Mouse (Mus musculus): ENCODE measurements at regions not wholly inside any gene's neighbourhood (a gene's known extent, or its start where the extent isn't known, plus 50 kb on each side); places are given as distances from the start of the nearest gene placed in this dataset.

DNA sequence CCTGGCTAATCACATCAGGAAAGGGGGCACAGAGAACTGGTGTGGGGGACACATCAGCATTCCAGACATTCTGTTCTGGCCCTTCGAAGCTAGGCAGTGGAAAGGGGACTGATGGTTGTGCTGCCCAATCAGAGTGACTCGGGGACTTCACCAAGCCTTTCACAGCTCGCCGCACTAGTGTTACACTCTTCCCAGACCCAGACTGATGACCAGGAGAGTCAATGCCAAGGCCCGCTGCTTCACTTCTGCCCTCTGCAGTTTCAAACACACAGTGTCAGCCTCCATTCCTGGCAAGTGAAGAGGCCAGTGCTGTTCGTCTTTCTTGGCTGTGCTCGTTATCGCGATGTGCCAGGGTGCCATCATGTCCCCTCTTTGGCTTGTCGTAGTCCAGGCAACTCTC, 121.7 kb upstream of the Gm10181 start:
- H3K4me2 ChIP-seq (ENCODE audit: low read depth, severe bottlenecking) = no peak overlapping the region
- no peak overlapping the region for H3K9ac ChIP-seq (ENCODE audit: low read length)
- no peak overlapping the region for H3K4me3 ChIP-seq (ENCODE audit: low read depth, low read length)
- no peaks in the 10 kb centered on the region for H3K4me1 ChIP-seq (ENCODE audit: control insufficient read depth, insufficient read depth, low read length)
- no peak for DNase-seq (ENCODE audit: low spot score)
- no peak overlapping the region for H3K27ac ChIP-seq (replicated peaks; ENCODE audit: low read depth, low read length)
- 67% methylated on average over 10 of the region's 10 CpGs for whole genome bisulfite sequencing
- ATAC-seq (ENCODE audit: insufficient number of reproducible peaks, low FRiP score, low TSS enrichment, low read depth) = no peak
- no peaks in the 10 kb centered on the region for H3K36me3 ChIP-seq (ENCODE audit: control insufficient read depth, insufficient read depth, low read length)
- H3K9me3 ChIP-seq (ENCODE audit: control insufficient read depth, low read length) = no peaks in the 10 kb centered on the region
- H3K27me3 ChIP-seq (ENCODE audit: control insufficient read depth, insufficient read depth, low read length) = no peaks in the 10 kb centered on the region

DNA sequence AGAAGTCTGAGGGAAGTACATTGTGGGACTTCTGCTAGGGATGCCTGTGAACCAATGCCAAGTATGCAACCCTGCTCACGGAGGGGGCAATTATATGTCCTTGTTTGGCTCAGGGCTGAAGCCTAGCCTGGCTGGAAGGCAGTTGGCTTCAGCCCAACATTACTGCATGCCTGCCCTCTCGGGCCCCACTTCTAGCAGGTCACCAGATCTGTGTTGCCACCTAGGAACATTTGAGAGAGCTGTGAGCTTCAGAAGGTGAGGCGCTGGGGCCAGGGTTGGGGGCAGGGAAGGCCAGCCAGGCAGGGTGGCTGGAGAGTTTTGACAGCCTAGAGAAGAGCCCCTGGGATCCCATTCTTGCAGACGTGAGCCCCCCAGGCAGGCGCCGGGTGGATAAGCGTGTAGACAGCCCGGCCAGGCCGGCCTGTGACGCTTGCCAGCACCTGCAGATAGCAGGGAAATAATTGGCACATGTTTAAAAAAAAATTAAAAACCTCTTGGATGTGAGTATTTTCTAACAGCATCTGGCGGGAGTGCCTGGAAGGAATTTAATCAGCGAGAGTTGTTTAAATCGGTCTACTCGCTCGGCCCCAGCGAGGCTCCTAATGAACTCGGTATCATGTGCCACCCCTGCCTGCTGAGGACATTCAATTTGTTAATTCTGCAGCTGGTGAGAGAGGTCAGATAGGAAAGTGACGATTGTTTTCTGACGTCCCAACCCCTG, 115.0 kb upstream of the Gm10181 start:
- H3K27me3 ChIP-seq (ENCODE audit: control insufficient read depth, insufficient read depth, low read length) = no peaks in the 10 kb centered on the region
- peak overlapping the region; percentile 48 for H3K4me2 ChIP-seq (ENCODE audit: low read depth, severe bottlenecking)
- DNase-seq (ENCODE audit: low spot score) (peak; percentile 44), ATAC-seq (ENCODE audit: insufficient number of reproducible peaks, low FRiP score, low TSS enrichment, low read depth) (peak; percentile 54)
- no peak overlapping the region; the same call in 1 of the 2 replicates for H3K9ac ChIP-seq (ENCODE audit: low read length)
- 4% methylated on average over 19 of the region's 19 CpGs for WGBS
- H3K4me1 ChIP-seq (ENCODE audit: control insufficient read depth, insufficient read depth, low read length) = peaks cover 5% of the 10 kb centered on the region; the same call in 1 of the 2 replicates
- H3K36me3 ChIP-seq (ENCODE audit: control insufficient read depth, insufficient read depth, low read length) = no peaks in the 10 kb centered on the region
- no peaks in the 10 kb centered on the region for H3K9me3 ChIP-seq (ENCODE audit: control insufficient read depth, low read length)
- H3K4me3 ChIP-seq (ENCODE audit: low read depth, low read length) = no peak overlapping the region; the same call in 1 of the 2 replicates
- no peak overlapping the region for H3K27ac ChIP-seq (replicated peaks; ENCODE audit: low read depth, low read length)

- Histone ChIP-seq H3K36me3 (ENCODE audit: control insufficient read depth, insufficient read depth, low read length) (no peaks in the 10 kb centered on the region), H3K27me3 (ENCODE audit: control insufficient read depth, insufficient read depth, low read length) (no peaks in the 10 kb centered on the region)
- WGBS = 73% methylated on average over 3 of the region's 3 CpGs
These were observed 106.4 kb upstream of the Gm10181 start for GRCm38 (mm10) chr9:24982796-24983195.

DNA sequence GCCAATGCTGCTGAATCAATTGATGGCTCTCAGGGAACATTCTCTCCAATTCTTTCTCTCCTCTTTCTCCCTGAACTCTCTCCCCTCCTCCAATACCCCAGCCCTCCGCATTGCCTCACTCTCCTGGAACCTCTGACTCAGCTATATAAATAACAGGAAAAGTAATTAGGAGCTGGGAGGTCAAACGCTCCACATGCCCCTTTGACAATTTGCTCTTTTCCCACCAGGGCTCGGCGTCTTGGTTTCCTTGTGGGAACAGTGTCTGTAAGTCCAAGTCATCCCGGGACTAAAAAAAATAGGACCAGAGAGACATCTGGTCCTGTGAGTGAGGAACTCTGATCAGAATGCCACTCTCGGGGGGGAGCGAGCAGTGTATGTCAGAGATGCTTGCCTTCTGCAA, 94.7 kb upstream of the Gm10181 start:
- Histone ChIP-seq H3K36me3 (ENCODE audit: control insufficient read depth, insufficient read depth, low read length) (no peaks in the 10 kb centered on the region), H3K9me3 (ENCODE audit: control insufficient read depth, low read length) (no peaks in the 10 kb centered on the region), H3K4me2 (ENCODE audit: low read depth, severe bottlenecking) (no peak overlapping the region), H3K4me1 (ENCODE audit: control insufficient read depth, insufficient read depth, low read length) (no peaks in the 10 kb centered on the region), H3K27ac (replicated peaks; ENCODE audit: low read depth, low read length) (no peak overlapping the region), H3K4me3 (ENCODE audit: low read depth, low read length) (no peak overlapping the region), H3K27me3 (ENCODE audit: control insufficient read depth, insufficient read depth, low read length) (no peaks in the 10 kb centered on the region), H3K9ac (ENCODE audit: low read length) (no peak overlapping the region)
- WGBS = 39% methylated on average over 7 of the region's 7 CpGs
- no peak for DNase-seq (ENCODE audit: low spot score)
- no peak for ATAC-seq (ENCODE audit: insufficient number of reproducible peaks, low FRiP score, low TSS enrichment, low read depth)

More at GRCm38 (mm10) chr9:24982796-24983195, 106.4 kb upstream of the Gm10181 start:
- no peaks in the 10 kb centered on the region for H3K9me3 ChIP-seq (ENCODE audit: control insufficient read depth, low read length)
- H3K4me3 ChIP-seq (ENCODE audit: low read depth, low read length) = no peak overlapping the region
- ATAC-seq (ENCODE audit: insufficient number of reproducible peaks, low FRiP score, low TSS enrichment, low read depth) (no peak), DNase-seq (ENCODE audit: low spot score) (no peak)
- no peaks in the 10 kb centered on the region for H3K4me1 ChIP-seq (ENCODE audit: control insufficient read depth, insufficient read depth, low read length)
- H3K27ac ChIP-seq (replicated peaks; ENCODE audit: low read depth, low read length) = no peak overlapping the region
- no peak overlapping the region for H3K9ac ChIP-seq (ENCODE audit: low read length)
- no peak overlapping the region for H3K4me2 ChIP-seq (ENCODE audit: low read depth, severe bottlenecking)

GRCm38 (mm10) chr9:25021095-25021691, 68.0 kb upstream of the Gm10181 start:
- H3K4me1 ChIP-seq (ENCODE audit: control insufficient read depth, insufficient read depth, low read length) = no peaks in the 10 kb centered on the region
- no peak overlapping the region for H3K4me3 ChIP-seq (ENCODE audit: low read depth, low read length)
- no peak overlapping the region for H3K4me2 ChIP-seq (ENCODE audit: low read depth, severe bottlenecking)
- H3K9ac ChIP-seq (ENCODE audit: low read length) = no peak overlapping the region
- WGBS = 85% methylated on average over 4 of the region's 4 CpGs
- H3K27ac ChIP-seq (replicated peaks; ENCODE audit: low read depth, low read length) = no peak overlapping the region
- no peaks in the 10 kb centered on the region for H3K9me3 ChIP-seq (ENCODE audit: control insufficient read depth, low read length)
- H3K27me3 ChIP-seq (ENCODE audit: control insufficient read depth, insufficient read depth, low read length) = no peaks in the 10 kb centered on the region
- no peaks in the 10 kb centered on the region for H3K36me3 ChIP-seq (ENCODE audit: control insufficient read depth, insufficient read depth, low read length)
- ATAC-seq (ENCODE audit: insufficient number of reproducible peaks, low FRiP score, low TSS enrichment, low read depth) (no peak), DNase-seq (ENCODE audit: low spot score) (no peak)

GRCm38 (mm10) chr9:25022439-25022838, 66.8 kb upstream of the Gm10181 start:
- DNase-seq (ENCODE audit: low spot score) (no peak), ATAC-seq (ENCODE audit: insufficient number of reproducible peaks, low FRiP score, low TSS enrichment, low read depth) (no peak)
- WGBS = 87% methylated on average over 4 of the region's 4 CpGs
- Histone ChIP-seq H3K27ac (replicated peaks; ENCODE audit: low read depth, low read length) (no peak overlapping the region), H3K4me1 (ENCODE audit: control insufficient read depth, insufficient read depth, low read length) (no peaks in the 10 kb centered on the region), H3K27me3 (ENCODE audit: control insufficient read depth, insufficient read depth, low read length) (no peaks in the 10 kb centered on the region), H3K4me2 (ENCODE audit: low read depth, severe bottlenecking) (no peak overlapping the region), H3K9me3 (ENCODE audit: control insufficient read depth, low read length) (no peaks in the 10 kb centered on the region), H3K9ac (ENCODE audit: low read length) (no peak overlapping the region), H3K4me3 (ENCODE audit: low read depth, low read length) (no peak overlapping the region), H3K36me3 (ENCODE audit: control insufficient read depth, insufficient read depth, low read length) (no peaks in the 10 kb centered on the region)

DNA sequence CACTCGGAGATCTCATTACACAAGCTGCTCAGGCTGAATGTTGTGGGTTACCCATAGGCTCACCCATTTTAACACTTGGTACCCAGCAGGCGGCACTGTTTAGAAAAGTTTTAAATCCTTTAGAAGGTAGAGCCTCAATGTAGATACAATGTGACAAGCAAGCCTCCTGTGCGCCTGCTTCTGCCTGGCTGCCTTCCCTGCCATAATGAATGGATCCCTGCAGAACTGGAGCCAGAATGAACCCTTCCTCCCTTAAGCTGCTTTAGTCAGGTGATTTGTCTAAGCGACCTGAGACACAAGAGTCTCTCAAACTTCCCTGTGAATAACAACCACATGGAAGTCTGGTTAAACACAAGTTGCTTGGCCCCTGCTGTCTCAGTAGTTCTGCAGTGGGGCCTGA, 64.7 kb upstream of the Gm10181 start:
- no peak overlapping the region for H3K4me3 ChIP-seq (ENCODE audit: low read depth, low read length)
- 63% methylated on average over 4 of the region's 4 CpGs for WGBS
- no peaks in the 10 kb centered on the region for H3K9me3 ChIP-seq (ENCODE audit: control insufficient read depth, low read length)
- 0 out of 2 replicates have a peak, but pooled peaks cover 2% of the 10 kb centered on the region for H3K27me3 ChIP-seq (ENCODE audit: control insufficient read depth, insufficient read depth, low read length)
- no peak overlapping the region for H3K9ac ChIP-seq (ENCODE audit: low read length)
- no peaks in the 10 kb centered on the region for H3K4me1 ChIP-seq (ENCODE audit: control insufficient read depth, insufficient read depth, low read length)
- no peak for DNase-seq (ENCODE audit: low spot score)
- no peak overlapping the region for H3K4me2 ChIP-seq (ENCODE audit: low read depth, severe bottlenecking)
- H3K36me3 ChIP-seq (ENCODE audit: control insufficient read depth, insufficient read depth, low read length) = no peaks in the 10 kb centered on the region
- H3K27ac ChIP-seq (replicated peaks; ENCODE audit: low read depth, low read length) = no peak overlapping the region
- no peak for ATAC-seq (ENCODE audit: insufficient number of reproducible peaks, low FRiP score, low TSS enrichment, low read depth)

GRCm38 (mm10) chr9:25027581-25027980, 61.6 kb upstream of the Gm10181 start:
- Histone ChIP-seq H3K9me3 (ENCODE audit: control insufficient read depth, low read length) (no peaks in the 10 kb centered on the region), H3K27me3 (ENCODE audit: control insufficient read depth, insufficient read depth, low read length) (0 out of 2 replicates have a peak, but pooled peaks cover 2% of the 10 kb centered on the region), H3K27ac (replicated peaks; ENCODE audit: low read depth, low read length) (no peak overlapping the region), H3K36me3 (ENCODE audit: control insufficient read depth, insufficient read depth, low read length) (no peaks in the 10 kb centered on the region), H3K4me1 (ENCODE audit: control insufficient read depth, insufficient read depth, low read length) (no peaks in the 10 kb centered on the region), H3K4me2 (ENCODE audit: low read depth, severe bottlenecking) (no peak overlapping the region), H3K4me3 (ENCODE audit: low read depth, low read length) (no peak overlapping the region), H3K9ac (ENCODE audit: low read length) (no peak overlapping the region)
- peak; percentile 84 for DNase-seq (ENCODE audit: low spot score)
- no peak for ATAC-seq (ENCODE audit: insufficient number of reproducible peaks, low FRiP score, low TSS enrichment, low read depth)
- whole genome bisulfite sequencing = 10% methylated on average over 8 of the region's 8 CpGs

All from limb, embryonic 11.5 days (tissue).